Mouse (Mus musculus) lung, adult 2 months (tissue): ENCODE results near the gene Cd177.

Source experiments
- CTCF ChIP-seq: fragments of 200-500 bp; IDR thresholded peaks from 2 replicates; pipeline ENCODE4 v1.5.1; 2011; ENCODE audit warnings: mild to moderate bottlenecking, low read length, control low read depth; ENCODE audit not compliant: insufficient read depth
- POLR2A ChIP-seq: fragments of 200-500 bp; IDR thresholded peaks from 2 replicates; pipeline ENCODE4 v1.6.1; 2011; ENCODE audit warnings: low read depth, mild to moderate bottlenecking, control low read depth, low read length, borderline replicate concordance; ENCODE audit errors: extremely low read depth

DNA sequence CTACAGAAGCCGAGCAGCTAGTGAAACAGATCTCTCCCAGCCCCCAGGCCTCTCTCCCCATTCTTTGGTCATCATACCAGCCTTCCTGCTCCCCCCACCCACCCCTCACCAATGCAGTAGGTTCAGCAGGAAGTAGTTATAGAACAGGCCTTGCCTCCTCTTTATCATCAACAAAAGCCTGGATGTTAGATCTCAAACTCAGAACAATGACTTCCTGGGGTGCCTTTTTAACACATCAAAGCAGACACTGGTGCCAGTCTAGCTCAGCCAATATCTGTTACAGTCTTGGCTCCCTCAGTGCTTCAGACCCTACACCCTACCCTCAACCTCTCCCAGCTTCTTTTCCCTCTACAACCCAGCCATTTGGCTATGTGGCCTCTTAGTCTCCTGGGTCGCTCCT lies 48.9 kb upstream of the Cd177 start:
- TF ChIP-seq CTCF (no peak), POLR2A (no peak)
